Mouse (Mus musculus) T-helper 1 cell (primary cell): Measurements from ENCODE around the gene Myo1a.

Experiments
- in situ Hi-C: fragments of 300-600 bp; cut with MboI, MseI; formaldehyde crosslinking; loops from one replicate; pipeline ENCODE4 v1.15.1; 2025; ENCODE audit warnings: high pct_unique_total_duplicates

Gene Myo1a

DNA sequence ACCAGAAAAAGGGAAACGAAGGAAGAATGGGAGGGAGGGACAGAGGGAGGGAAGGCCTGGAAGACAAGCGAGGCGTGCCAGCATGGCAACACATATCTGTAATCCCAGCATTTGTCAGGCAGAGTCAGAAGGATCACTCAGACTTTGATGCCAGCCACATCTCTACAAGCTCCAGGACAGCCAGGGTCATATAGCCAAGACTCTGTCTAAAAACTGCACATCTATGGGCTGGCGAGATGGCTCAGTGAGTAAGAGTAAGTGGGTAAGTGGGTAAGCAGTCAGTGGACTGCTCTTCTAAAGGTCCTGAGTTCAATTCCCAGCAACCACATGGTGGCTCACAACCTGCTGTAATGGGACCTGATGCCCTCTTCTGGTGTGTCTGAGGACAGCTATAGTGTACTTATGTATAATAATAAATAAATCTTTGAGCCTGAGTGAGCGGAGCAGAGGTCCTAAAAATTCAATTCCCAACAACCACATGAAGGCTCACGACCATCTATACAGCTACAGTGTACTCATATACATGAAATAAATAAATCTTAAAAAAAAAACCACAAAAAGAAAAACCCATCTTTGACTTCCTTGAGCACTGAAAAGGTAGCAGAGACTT lies 30.8 kb upstream of the Myo1a start:
- in situ Hi-C loops: loop anchor here (5.0 to 25.0 kb wide), 2 partner anchors 418 to 612 kb away; partner anchors contain the start of genes Baz2a, Cdk4, March9 and Tspan31

DNA sequence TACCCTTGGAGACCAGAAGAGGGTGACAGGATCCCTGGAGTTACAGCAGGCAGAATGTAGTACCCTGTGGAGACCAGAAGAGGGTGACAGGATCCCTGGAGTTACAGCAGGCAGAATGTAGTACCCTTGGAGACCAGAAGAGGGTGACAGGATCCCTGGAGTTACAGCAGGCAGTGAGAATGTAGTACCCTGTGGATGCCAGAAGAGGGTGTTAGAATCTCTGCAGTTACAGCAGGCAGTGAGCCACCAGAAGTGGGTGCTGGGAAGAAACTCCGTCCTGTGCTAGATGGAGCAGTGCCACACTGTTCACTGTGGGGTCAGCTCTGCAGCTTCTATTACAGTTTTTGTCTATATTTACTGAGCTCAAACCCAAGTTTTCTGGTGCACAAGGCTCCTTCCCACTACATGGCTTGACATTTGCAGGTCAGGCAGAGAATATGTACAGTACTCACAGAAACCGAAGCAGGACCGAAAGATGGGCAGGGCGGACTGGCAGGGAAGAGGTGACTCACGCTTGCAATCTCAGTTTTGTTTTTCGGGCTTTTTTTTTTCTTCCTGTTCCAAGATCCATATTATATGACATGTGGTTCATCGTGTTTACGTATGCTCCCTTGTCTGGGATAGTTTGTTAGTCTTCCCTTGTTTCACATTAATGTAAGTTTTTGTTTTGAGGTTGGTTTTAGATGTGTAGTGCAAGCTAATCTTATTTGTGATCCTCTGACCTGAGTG lies 30.0 kb upstream of the Myo1a start:
- in situ Hi-C loops: loop anchor here (5.0 to 25.0 kb wide), 3 partner anchors 62 to 613 kb away; partner anchors contain the start of genes Baz2a, Cdk4, March9 and Tspan31

GRCm38 (mm10) chr10:127675859-127676398 lies 29.0 kb upstream of the Myo1a start:
- in situ Hi-C loops: loop anchor here (5.0 kb wide), 1 partner anchor 61 kb away; the partner anchor contains the start of gene Zbtb39

DNA sequence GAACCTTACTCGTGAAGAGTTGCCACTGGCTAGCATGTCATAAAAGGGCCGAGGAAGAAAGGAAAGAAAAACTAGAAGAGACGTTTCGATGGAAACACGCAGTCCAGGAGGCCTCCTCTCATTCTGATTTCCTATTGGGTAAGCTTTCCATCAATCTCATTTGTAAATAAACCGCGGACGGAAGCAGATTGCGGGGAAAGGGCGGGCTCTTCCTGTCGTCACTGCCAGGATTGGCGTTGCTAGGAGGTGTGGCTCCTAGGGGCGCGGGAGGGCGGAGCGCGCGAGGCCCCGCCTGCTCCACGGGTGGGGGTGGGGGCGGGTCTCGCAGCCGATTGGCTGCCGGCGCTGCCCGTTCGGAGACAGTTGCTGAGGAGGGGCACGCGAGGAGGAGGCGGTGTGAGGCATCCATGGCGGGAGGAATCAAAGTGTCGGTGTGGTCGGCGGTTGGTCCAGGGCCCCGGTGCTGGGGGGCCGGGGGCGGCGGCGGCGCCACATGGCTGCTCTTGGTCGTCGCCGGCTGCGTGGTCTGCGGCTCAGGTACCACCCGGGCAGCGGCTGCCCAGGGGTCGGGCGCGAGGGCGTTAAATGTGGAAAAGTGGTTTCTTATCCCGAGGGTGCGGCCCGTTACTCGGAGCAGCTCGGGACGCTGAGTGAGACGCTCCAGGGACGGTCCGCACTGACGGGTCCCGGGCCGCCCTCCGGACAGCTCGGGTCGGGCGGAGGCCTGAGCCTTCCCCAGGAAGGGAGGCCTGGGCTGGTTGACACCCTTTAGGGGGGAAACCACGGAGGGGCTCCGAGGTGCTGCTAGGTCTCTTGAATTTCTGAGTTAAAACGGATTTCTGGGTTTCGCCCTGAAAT lies 28.1 kb upstream of the Myo1a start:
- in situ Hi-C loops: loop anchor here (5.0 kb wide), 1 partner anchor 60 kb away; the partner anchor contains the start of gene Zbtb39

GRCm38 (mm10) chr10:127677591-127678336 lies 27.2 kb upstream of the Myo1a start:
- in situ Hi-C loops: loop anchor here (5.0 kb wide), 1 partner anchor 60 kb away; the partner anchor contains the start of gene Zbtb39

GRCm38 (mm10) chr10:127679208-127679607 lies 25.8 kb upstream of the Myo1a start:
- in situ Hi-C loops: loop anchor here (5.0 kb wide), 1 partner anchor 58 kb away; the partner anchor contains the start of gene Zbtb39

GRCm38 (mm10) chr10:127679881-127680280 lies 25.1 kb upstream of the Myo1a start:
- in situ Hi-C loops: loop anchor here (5.0 kb wide), 1 partner anchor 57 kb away; the partner anchor contains the start of gene Zbtb39

GRCm38 (mm10) chr10:127682886-127683285 lies 22.1 kb upstream of the Myo1a start:
- in situ Hi-C loops: no loop called here

GRCm38 (mm10) chr10:127691053-127691452 lies 13.9 kb upstream of the Myo1a start:
- in situ Hi-C loops: loop anchor here (10.0 kb wide), 1 partner anchor 244 kb away; no protein-coding TSS in a partner anchor

DNA sequence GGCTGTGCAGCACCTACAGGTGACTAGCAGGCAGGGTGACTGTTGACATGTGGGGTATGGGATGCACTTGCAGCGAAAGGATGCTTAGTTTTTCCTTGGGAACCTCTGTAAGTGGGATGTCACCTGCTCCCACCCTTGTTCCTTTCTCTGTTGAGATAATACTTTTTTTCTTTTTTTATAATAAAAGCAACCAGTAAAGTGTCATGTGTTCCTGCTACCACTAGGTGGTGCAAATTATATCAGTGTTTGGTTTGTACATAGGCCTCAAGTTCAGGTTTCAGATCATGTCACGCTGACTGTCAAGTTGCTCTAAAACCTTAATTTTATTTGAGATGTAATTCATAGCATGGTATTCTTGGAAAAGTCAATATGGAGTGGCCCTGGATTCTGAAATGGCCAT lies 10.3 kb upstream of the Myo1a start:
- in situ Hi-C loops: loop anchor here (10.0 kb wide), 1 partner anchor 240 kb away; no protein-coding TSS in a partner anchor

DNA sequence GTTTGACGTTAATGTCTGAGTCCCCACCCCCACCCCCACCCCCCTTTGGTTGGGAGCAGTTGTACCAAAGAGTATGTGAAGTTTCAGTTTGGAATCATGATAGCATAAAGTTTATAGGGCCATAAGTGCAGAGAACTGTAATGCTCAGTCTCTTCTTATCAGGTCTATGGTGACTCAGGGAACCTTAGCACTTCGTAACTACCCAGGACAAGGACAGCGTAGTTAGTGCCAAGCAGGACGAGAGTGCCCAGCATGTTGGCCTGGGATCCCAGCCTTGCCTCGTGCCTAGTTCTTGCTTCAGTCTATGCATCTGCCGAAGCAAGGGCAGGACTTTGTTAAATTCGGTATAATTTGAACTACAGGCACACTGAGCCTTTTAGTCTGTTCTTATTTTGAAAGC lies 9.2 kb upstream of the Myo1a start:
- in situ Hi-C loops: loop anchor here (10.0 kb wide), 1 partner anchor 239 kb away; no protein-coding TSS in a partner anchor

- in situ Hi-C loops: loop anchor here (10.0 kb wide), 1 partner anchor 236 kb away; no protein-coding TSS in a partner anchor
Observed at GRCm38 (mm10) chr10:127698966-127699365, 6.0 kb upstream of the Myo1a start.

DNA sequence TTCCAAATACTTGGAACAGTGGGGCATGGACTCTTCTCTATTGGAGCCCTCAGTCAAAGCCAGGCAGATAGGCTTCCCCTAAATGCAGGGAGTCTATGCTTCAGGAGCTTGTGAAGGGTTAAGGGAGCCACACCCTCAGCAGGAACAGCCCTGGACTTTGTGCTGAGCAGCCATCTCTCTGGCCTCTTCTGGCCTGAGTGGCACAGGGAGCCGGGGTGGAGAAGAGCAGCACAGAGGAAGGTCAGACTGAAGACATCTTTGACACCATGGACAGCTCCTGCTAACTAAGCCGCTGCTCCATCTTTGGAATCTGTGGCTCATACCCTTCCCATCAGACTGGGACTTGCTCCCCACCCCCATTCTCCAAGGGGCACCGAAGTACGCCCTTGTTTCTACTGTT lies 1.7 kb upstream of the Myo1a start:
- in situ Hi-C loops: no loop called here

GRCm38 (mm10) chr10:127704293-127704692 lies 677 bp upstream of the Myo1a start:
- in situ Hi-C loops: no loop called here

DNA sequence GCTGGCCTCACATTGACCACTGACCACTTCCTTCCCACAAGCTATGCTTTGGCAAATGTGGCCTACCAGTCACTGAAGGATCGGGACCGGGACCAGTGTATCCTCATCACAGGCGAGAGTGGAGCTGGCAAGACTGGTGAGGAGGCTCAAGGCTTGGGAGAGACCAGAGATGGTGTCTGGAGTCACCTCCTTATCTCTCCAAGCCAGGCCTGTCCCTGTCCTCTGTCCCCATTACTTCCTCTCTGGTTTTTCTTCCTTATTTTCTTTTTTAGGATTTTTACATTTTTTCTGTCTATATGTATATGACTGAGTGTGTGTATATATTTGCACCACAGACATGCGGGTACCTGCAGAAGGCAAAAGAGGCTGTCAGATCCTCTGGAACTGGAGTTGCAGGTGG lies 813 bp downstream of the Myo1a start:
- in situ Hi-C loops: no loop called here

- in situ Hi-C loops: no loop called here
Observed at GRCm38 (mm10) chr10:127707721-127708120, 2.8 kb downstream of the Myo1a start.

DNA sequence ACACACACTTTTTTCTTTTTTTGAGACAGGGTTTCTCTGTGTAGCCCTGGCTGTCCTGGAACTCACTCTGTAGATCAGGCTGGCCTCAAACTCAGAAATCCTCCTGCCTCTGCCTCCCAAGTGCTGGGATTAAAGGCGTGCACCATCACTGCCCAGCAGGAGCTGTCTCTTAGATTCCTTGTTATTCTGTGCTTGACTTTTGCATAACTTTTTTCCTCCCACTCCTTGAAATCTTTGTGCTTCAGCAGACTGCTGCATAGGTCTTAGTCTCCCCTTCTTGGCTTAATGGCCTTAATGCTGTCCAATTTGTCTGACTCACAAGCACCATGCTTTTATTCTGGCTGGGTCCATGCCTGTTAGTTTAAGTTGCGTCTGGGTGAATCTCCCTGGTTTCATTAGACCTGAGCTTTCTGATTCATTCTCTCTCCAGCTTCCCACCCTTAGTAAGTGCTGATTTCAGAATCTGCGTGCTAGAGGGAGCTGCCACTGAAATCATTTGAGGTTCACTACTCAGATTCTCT lies 3.9 kb downstream of the Myo1a start:
- in situ Hi-C loops: no loop called here

DNA sequence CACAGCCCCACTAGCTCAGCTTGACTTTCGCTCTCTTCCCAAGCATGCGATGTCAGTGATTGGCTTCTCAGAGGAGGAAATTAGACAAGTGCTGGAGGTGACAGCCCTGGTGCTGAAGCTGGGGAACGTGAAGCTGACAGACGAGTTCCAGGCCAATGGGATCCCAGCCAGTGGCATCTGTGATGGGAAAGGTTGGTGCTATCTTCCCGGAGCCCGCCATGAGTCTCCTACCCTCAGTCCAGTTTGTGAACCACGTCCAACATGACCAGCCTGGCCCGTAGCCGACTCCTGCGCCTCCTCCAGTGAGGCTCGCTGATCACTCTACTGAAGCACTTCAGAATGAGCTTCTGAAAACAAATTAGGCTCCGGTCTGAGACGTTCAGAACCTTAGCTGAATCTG lies 5.4 kb downstream of the Myo1a start:
- in situ Hi-C loops: no loop called here

DNA sequence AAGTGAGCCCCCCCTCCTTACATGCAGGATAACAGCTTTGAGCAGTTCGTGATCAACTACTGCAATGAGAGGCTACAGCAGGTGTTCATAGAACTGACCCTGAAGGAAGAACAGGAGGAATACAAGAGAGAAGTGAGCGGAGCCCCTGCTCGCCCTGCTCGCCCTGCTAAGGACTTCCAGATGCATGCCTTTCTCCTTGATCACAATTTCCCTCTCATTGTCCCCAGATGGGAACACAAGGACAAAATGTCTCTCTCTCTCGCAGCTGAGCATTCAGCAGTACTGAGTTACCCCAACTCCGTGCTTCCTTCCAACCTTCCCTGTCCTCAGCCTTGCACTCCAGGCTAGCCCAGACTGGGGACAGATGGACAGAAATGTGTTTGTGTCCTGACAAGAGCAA lies 7.8 kb downstream of the Myo1a start:
- in situ Hi-C loops: no loop called here
